Mouse (Mus musculus): ENCODE results near the gene Nostrin. TPM values are rescaled to one million over a fixed set of nuclear protein-coding genes. Genes with fewer than 3 reads are reported as not detected.

The Nostrin gene
- polyA plus RNA-seq, 1 experiment from 2014 or later = 0.68 TPM

DNA sequence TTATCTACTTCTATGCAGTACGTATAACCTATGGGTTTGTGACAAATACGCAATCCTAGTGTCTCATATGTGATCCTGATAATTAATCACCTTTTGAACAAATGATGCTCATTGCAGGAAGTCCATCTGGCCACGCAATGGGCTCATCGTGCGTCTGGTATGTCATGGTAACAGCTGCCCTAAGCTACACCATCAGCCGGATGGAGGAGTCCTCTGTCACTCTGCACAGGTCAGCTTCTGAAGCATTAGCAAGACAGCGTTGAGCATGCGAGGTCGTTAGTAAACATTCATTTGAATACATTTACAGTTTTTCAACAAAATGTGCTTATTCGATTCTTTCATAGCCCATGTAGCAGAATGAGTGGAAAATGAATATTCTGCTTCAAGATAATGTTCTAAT lies 87.2 kb downstream of the Nostrin start:
- H3K4me2 ChIP-seq (replicated peaks; ENCODE audit: low read depth, low read length) = no peak overlapping the region
- H3K4me1 ChIP-seq (replicated peaks; ENCODE audit: control insufficient read depth, insufficient read depth, low read length) = no peaks in the 10 kb centered on the region
- H3K4me3 ChIP-seq (ENCODE audit: low read depth, low read length) = no peak overlapping the region
- no peaks in the 10 kb centered on the region for H3K36me3 ChIP-seq (ENCODE audit: control insufficient read depth, insufficient read depth, low read length)
- ATAC-seq (ENCODE audit: low FRiP score) (0 out of 2 replicates have a peak, but pooled peaks have one; percentile 53), DNase-seq (ENCODE audit: low spot score) (peak; percentile 5)
- no peak overlapping the region for H3K9ac ChIP-seq (ENCODE audit: low read depth, low read length)
- WGBS = 78% methylated on average over 10 of the region's 10 CpGs
- H3K9me3 ChIP-seq (ENCODE audit: control insufficient read depth, low read length) = no peaks in the 10 kb centered on the region
- H3K27me3 ChIP-seq (ENCODE audit: control insufficient read depth, insufficient read depth, low read length) = no peaks in the 10 kb centered on the region
- no peak overlapping the region for H3K27ac ChIP-seq (ENCODE audit: low read depth, low read length)

DNA sequence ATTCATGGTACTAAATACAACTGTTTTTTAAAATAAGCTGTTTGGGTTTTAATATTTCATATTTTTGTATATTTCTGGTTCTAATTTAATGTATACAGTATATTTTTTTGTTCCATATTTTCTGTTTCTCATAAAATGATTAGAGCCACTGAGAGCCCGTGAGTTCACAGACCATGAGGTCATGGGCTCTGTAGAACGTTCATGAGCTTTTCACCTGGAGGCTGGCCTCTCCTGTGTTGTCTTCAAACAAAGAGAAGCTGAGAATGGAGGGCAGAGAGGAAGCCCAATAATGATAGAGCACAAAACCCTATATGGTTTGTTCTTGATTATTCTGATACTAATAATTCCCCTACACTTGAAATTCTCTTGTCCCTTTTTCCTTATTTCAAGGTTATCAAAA lies 89.1 kb downstream of the Nostrin start:
- H3K4me2 ChIP-seq (replicated peaks; ENCODE audit: low read depth, low read length) = no peak overlapping the region
- no peaks in the 10 kb centered on the region for H3K4me1 ChIP-seq (replicated peaks; ENCODE audit: control insufficient read depth, insufficient read depth, low read length)
- no peak overlapping the region for H3K4me3 ChIP-seq (ENCODE audit: low read depth, low read length)
- no peak for DNase-seq (ENCODE audit: low spot score)
- no peak overlapping the region for H3K27ac ChIP-seq (ENCODE audit: low read depth, low read length)
- no peaks in the 10 kb centered on the region for H3K27me3 ChIP-seq (ENCODE audit: control insufficient read depth, insufficient read depth, low read length)
- no peaks in the 10 kb centered on the region for H3K9me3 ChIP-seq (ENCODE audit: control insufficient read depth, low read length)
- no peak overlapping the region for H3K9ac ChIP-seq (ENCODE audit: low read depth, low read length)
- ATAC-seq (ENCODE audit: low FRiP score) = no peak
- H3K36me3 ChIP-seq (ENCODE audit: control insufficient read depth, insufficient read depth, low read length) = no peaks in the 10 kb centered on the region
- 76% methylated on average over 2 of the region's 2 CpGs for WGBS

DNA sequence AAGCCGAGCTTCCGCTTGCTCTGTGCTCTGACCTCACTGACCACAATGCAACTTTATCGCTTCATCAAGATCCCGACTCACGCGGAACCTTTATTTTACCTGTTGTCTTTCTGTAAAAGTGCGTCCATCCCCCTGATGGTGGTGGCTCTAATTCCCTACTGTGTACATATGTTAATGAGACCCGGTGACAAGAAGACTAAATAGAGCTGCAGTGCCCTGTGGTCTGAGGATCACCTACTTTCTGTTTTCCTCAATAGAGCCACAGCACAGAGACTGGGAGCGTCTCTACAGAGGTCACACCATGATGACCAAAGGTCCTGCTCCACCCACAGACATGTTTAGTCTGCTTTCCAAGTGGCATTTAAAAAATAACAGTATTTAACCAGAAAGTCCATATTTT lies 91.3 kb downstream of the Nostrin start:
- H3K36me3 ChIP-seq (ENCODE audit: control insufficient read depth, insufficient read depth, low read length) = no peaks in the 10 kb centered on the region
- H3K27me3 ChIP-seq (ENCODE audit: control insufficient read depth, insufficient read depth, low read length) = no peaks in the 10 kb centered on the region
- no peak for DNase-seq (ENCODE audit: low spot score)
- WGBS = 88% methylated on average over 9 of the region's 9 CpGs
- no peak overlapping the region for H3K4me2 ChIP-seq (replicated peaks; ENCODE audit: low read depth, low read length)
- H3K4me3 ChIP-seq (ENCODE audit: low read depth, low read length) = no peak overlapping the region
- H3K4me1 ChIP-seq (replicated peaks; ENCODE audit: control insufficient read depth, insufficient read depth, low read length) = no peaks in the 10 kb centered on the region
- H3K9ac ChIP-seq (ENCODE audit: low read depth, low read length) = no peak overlapping the region
- no peak for ATAC-seq (ENCODE audit: low FRiP score)
- H3K27ac ChIP-seq (ENCODE audit: low read depth, low read length) = no peak overlapping the region
- no peaks in the 10 kb centered on the region for H3K9me3 ChIP-seq (ENCODE audit: control insufficient read depth, low read length)

DNA sequence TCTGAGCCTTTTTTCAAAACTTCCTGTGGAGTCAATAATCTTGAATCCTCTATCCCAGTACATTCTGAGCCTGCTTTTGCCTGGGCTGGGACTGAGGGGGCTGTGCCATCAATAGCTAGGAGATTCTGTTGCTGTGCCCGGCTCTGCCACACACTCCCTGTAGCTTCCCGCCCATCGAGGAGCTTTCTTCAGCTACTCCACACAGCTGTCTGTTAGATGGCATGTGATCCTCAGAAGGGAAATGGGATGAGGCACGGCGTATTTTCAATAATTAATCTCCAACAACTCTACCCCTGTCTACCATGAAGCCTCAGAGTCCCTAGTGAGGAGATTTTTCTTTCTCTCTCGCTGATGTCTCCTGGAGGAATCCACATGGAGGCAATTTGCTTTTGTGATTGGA lies 93.0 kb downstream of the Nostrin start:
- no peak for ATAC-seq (ENCODE audit: low FRiP score)
- Histone ChIP-seq H3K4me1 (replicated peaks; ENCODE audit: control insufficient read depth, insufficient read depth, low read length) (no peaks in the 10 kb centered on the region), H3K4me3 (ENCODE audit: low read depth, low read length) (no peak overlapping the region), H3K9me3 (ENCODE audit: control insufficient read depth, low read length) (no peaks in the 10 kb centered on the region), H3K9ac (ENCODE audit: low read depth, low read length) (no peak overlapping the region), H3K27ac (ENCODE audit: low read depth, low read length) (no peak overlapping the region), H3K4me2 (replicated peaks; ENCODE audit: low read depth, low read length) (no peak overlapping the region), H3K36me3 (ENCODE audit: control insufficient read depth, insufficient read depth, low read length) (no peaks in the 10 kb centered on the region), H3K27me3 (ENCODE audit: control insufficient read depth, insufficient read depth, low read length) (no peaks in the 10 kb centered on the region)
- WGBS = 82% methylated on average over 6 of the region's 6 CpGs
- DNase-seq (ENCODE audit: low spot score) = no peak

DNA sequence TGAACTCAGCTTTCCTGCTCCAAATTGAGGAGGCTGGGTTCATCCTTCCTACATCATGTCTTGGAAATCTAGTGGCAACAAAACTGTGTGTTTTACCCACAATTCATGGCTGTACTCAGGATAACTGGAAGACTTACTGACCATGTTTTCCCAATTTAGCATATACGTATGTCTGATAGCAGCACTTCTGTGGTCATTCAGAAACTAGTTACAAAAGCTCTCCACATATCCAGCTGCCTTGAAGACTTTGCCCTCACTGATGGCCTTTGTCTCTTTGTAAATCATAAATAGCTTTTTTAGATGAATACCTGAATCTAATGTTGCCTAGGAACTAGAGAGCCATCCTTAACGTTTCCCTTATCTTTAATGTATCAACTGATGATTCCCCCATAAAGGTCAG lies 94.5 kb downstream of the Nostrin start:
- H3K9ac ChIP-seq (ENCODE audit: low read depth, low read length) = no peak overlapping the region
- no peak overlapping the region for H3K27ac ChIP-seq (ENCODE audit: low read depth, low read length)
- no peak for DNase-seq (ENCODE audit: low spot score)
- H3K4me2 ChIP-seq (replicated peaks; ENCODE audit: low read depth, low read length) = no peak overlapping the region
- no peaks in the 10 kb centered on the region for H3K36me3 ChIP-seq (ENCODE audit: control insufficient read depth, insufficient read depth, low read length)
- no peaks in the 10 kb centered on the region for H3K27me3 ChIP-seq (ENCODE audit: control insufficient read depth, insufficient read depth, low read length)
- no peak for ATAC-seq (ENCODE audit: low FRiP score)
- no peaks in the 10 kb centered on the region for H3K9me3 ChIP-seq (ENCODE audit: control insufficient read depth, low read length)
- H3K4me3 ChIP-seq (ENCODE audit: low read depth, low read length) = no peak overlapping the region
- 91% methylated on average over 2 of the region's 2 CpGs for WGBS
- no peaks in the 10 kb centered on the region for H3K4me1 ChIP-seq (replicated peaks; ENCODE audit: control insufficient read depth, insufficient read depth, low read length)

DNA sequence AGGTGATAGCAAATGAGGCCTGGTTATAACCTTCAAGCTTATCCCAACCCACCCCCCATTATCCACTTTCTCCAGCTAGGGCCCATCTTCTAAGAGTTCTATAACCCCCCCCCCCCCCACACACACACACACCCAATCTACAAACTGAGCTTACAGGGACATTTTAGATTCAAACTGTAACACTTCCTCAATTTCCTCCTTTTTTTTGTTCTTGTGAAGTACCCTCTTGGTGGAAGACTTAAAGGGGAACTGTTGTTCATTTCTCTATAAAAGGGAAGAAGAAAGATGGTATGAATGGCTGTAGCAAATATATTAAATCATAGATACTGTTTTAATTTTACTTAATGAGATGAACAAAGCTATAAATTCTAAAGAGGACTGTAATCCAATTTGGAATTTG lies 96.5 kb downstream of the Nostrin start:
- H3K36me3 ChIP-seq (ENCODE audit: control insufficient read depth, insufficient read depth, low read length) = no peaks in the 10 kb centered on the region
- no peak overlapping the region for H3K4me3 ChIP-seq (ENCODE audit: low read depth, low read length)
- H3K27ac ChIP-seq (ENCODE audit: low read depth, low read length) = no peak overlapping the region
- DNase-seq (ENCODE audit: low spot score) (no peak), ATAC-seq (ENCODE audit: low FRiP score) (no peak)
- no peaks in the 10 kb centered on the region for H3K27me3 ChIP-seq (ENCODE audit: control insufficient read depth, insufficient read depth, low read length)
- no peaks in the 10 kb centered on the region for H3K9me3 ChIP-seq (ENCODE audit: control insufficient read depth, low read length)
- no peak overlapping the region for H3K4me2 ChIP-seq (replicated peaks; ENCODE audit: low read depth, low read length)
- H3K4me1 ChIP-seq (replicated peaks; ENCODE audit: control insufficient read depth, insufficient read depth, low read length) = no peaks in the 10 kb centered on the region
- no peak overlapping the region for H3K9ac ChIP-seq (ENCODE audit: low read depth, low read length)

DNA sequence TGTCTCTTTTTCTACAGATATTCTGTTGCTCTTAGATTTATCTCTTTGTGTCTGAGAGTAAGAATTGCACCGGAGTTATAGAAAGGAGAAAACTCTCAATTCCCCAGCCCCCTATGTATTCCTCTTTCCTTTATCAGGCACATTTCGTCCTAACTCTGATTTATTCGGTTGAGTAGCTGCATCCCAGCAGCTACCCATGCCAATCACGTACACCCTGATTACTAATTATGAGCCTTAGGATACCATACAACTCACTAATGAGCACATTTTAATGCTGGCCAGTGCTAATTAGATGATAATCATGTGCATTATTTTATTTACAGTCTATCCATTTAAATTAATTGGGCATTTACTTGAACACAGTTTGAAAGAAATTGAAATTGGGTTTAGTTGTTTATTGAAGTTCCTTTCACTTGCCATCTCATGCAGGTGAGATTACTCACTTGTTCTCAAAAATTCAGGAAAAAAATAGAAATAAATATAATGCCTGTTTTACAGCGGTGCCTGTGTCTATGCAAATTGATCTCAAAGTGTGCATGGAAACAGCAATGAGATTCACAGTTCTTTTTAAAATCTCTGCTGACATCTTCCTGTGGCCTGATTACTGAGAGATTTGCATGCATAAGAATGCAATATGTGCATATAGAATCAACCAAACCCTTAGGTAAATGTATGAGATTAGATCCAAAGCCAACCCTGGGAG lies 99.5 kb downstream of the Nostrin start:
- Histone ChIP-seq H3K4me1 (replicated peaks; ENCODE audit: control insufficient read depth, insufficient read depth, low read length) (no peaks in the 10 kb centered on the region), H3K36me3 (ENCODE audit: control insufficient read depth, insufficient read depth, low read length) (no peaks in the 10 kb centered on the region), H3K27me3 (ENCODE audit: control insufficient read depth, insufficient read depth, low read length) (no peaks in the 10 kb centered on the region), H3K9ac (ENCODE audit: low read depth, low read length) (no peak overlapping the region), H3K27ac (ENCODE audit: low read depth, low read length) (no peak overlapping the region), H3K4me2 (replicated peaks; ENCODE audit: low read depth, low read length) (no peak overlapping the region), H3K9me3 (ENCODE audit: control insufficient read depth, low read length) (no peaks in the 10 kb centered on the region), H3K4me3 (ENCODE audit: low read depth, low read length) (no peak overlapping the region)
- DNase-seq (ENCODE audit: low spot score) (no peak), ATAC-seq (ENCODE audit: low FRiP score) (no peak)
- 82% methylated on average over 5 of the region's 5 CpGs for WGBS

Other genes starting within 250 kb of the Nostrin start
- gene Spc25, start 70.4 kb downstream of the Nostrin start, polyA plus RNA-seq (2014; fragmentation: Nextera tagmentation; extraction: Ambion mirVana) = 226 and 233 TPM in 2 replicates
- 0.13 and 0.28 TPM in 2 replicates for gene G6pc2, start 75.3 kb downstream of the Nostrin start, polyA plus RNA-seq (2014; fragmentation: Nextera tagmentation; extraction: Ambion mirVana)
- gene Abcb11, start 206.8 kb downstream of the Nostrin start, polyA plus RNA-seq (2014; fragmentation: Nextera tagmentation; extraction: Ambion mirVana) = 0.06 TPM in 1 of 2 replicates, not detected in the other
- not detected in 2 replicates for gene Dhrs9, start 244.6 kb downstream of the Nostrin start, polyA plus RNA-seq (2014; fragmentation: Nextera tagmentation; extraction: Ambion mirVana)

Measured in hindbrain, embryonic 11.5 days (tissue).